Mouse (Mus musculus): ENCODE results near the gene Padi3. TPM values are rescaled to one million over a fixed set of nuclear protein-coding genes. Genes with fewer than 3 reads are reported as not detected.

The Padi3 gene
- total RNA-seq (2021), result not detected

GRCm38 (mm10) chr4:140810458-140811260 lies at the start of gene Padi3:
TSS of gene Padi3 (minus strand) at chr4:140810648.
- DNase-seq (ENCODE audit: extremely low spot score in 1 of 2, low spot score in 2 of 2), result no peak
- intact Hi-C loops (cut with DNase I), result no loop called here

- no peak for DNase-seq (ENCODE audit: extremely low spot score in 1 of 2, low spot score in 2 of 2)
- intact Hi-C loops (cut with DNase I), result no loop called here
Observed at GRCm38 (mm10) chr4:140859291-140859690, 48.8 kb upstream of the Padi3 start.

- no peak for DNase-seq (ENCODE audit: extremely low spot score in 1 of 2, low spot score in 2 of 2)
- intact Hi-C loops (cut with DNase I), result no loop called here
Observed at GRCm38 (mm10) chr4:140857813-140858212, 47.4 kb upstream of the Padi3 start.

- DNase-seq (ENCODE audit: extremely low spot score in 1 of 2, low spot score in 2 of 2), result no peak
- intact Hi-C loops (cut with DNase I), result no loop called here
Observed at GRCm38 (mm10) chr4:140857041-140857440, 46.6 kb upstream of the Padi3 start.

GRCm38 (mm10) chr4:140855151-140855550 lies 44.7 kb upstream of the Padi3 start:
- no peak for DNase-seq (ENCODE audit: extremely low spot score in 1 of 2, low spot score in 2 of 2)
- intact Hi-C loops (cut with DNase I), result no loop called here

GRCm38 (mm10) chr4:140854455-140854864 lies 44.0 kb upstream of the Padi3 start:
- no peak for DNase-seq (ENCODE audit: extremely low spot score in 1 of 2, low spot score in 2 of 2)
- intact Hi-C loops (cut with DNase I), result no loop called here

GRCm38 (mm10) chr4:140853626-140854025 lies 43.2 kb upstream of the Padi3 start:
- intact Hi-C loops (cut with DNase I), result no loop called here
- DNase-seq (ENCODE audit: extremely low spot score in 1 of 2, low spot score in 2 of 2), result no peak

GRCm38 (mm10) chr4:140849310-140849709 lies 38.9 kb upstream of the Padi3 start:
- DNase-seq (ENCODE audit: extremely low spot score in 1 of 2, low spot score in 2 of 2), result no peak
- intact Hi-C loops (cut with DNase I), result no loop called here

GRCm38 (mm10) chr4:140845666-140846065 lies 35.2 kb upstream of the Padi3 start, which contains the start of gene Padi1:
TSS of gene Padi1 (minus strand) at chr4:140845778.
- DNase-seq (ENCODE audit: extremely low spot score in 1 of 2, low spot score in 2 of 2), result no peak
- intact Hi-C loops (cut with DNase I), result no loop called here

- no peak for DNase-seq (ENCODE audit: extremely low spot score in 1 of 2, low spot score in 2 of 2)
- intact Hi-C loops (cut with DNase I), result no loop called here
Observed at GRCm38 (mm10) chr4:140844991-140845390, 34.5 kb upstream of the Padi3 start.

GRCm38 (mm10) chr4:140843670-140844280 lies 33.3 kb upstream of the Padi3 start:
- intact Hi-C loops (cut with DNase I), result no loop called here
- no peak for DNase-seq (ENCODE audit: extremely low spot score in 1 of 2, low spot score in 2 of 2)

- no peak for DNase-seq (ENCODE audit: extremely low spot score in 1 of 2, low spot score in 2 of 2)
- intact Hi-C loops (cut with DNase I), result no loop called here
Observed at GRCm38 (mm10) chr4:140842909-140843308, 32.5 kb upstream of the Padi3 start.

GRCm38 (mm10) chr4:140837879-140838278 lies 27.4 kb upstream of the Padi3 start:
- DNase-seq (ENCODE audit: extremely low spot score in 1 of 2, low spot score in 2 of 2), result no peak
- intact Hi-C loops (cut with DNase I), result no loop called here

GRCm38 (mm10) chr4:140836208-140836866 lies 25.9 kb upstream of the Padi3 start:
- intact Hi-C loops (cut with DNase I), result no loop called here
- no peak for DNase-seq (ENCODE audit: extremely low spot score in 1 of 2, low spot score in 2 of 2)

- intact Hi-C loops (cut with DNase I), result no loop called here
- DNase-seq (ENCODE audit: extremely low spot score in 1 of 2, low spot score in 2 of 2), result peak in 1 of 2 experiments; percentile 57
Observed at GRCm38 (mm10) chr4:140835682-140836081, 25.2 kb upstream of the Padi3 start.

GRCm38 (mm10) chr4:140834327-140834934 lies 24.0 kb upstream of the Padi3 start:
- DNase-seq (ENCODE audit: extremely low spot score in 1 of 2, low spot score in 2 of 2), result no peak
- intact Hi-C loops (cut with DNase I), result no loop called here

GRCm38 (mm10) chr4:140832821-140833220 lies 22.4 kb upstream of the Padi3 start:
- no peak for DNase-seq (ENCODE audit: extremely low spot score in 1 of 2, low spot score in 2 of 2)
- intact Hi-C loops (cut with DNase I), result no loop called here

- no peak for DNase-seq (ENCODE audit: extremely low spot score in 1 of 2, low spot score in 2 of 2)
- intact Hi-C loops (cut with DNase I), result no loop called here
Observed at GRCm38 (mm10) chr4:140831808-140832207, 21.4 kb upstream of the Padi3 start.

- no peak for DNase-seq (ENCODE audit: extremely low spot score in 1 of 2, low spot score in 2 of 2)
- intact Hi-C loops (cut with DNase I), result no loop called here
Observed at GRCm38 (mm10) chr4:140827237-140827636, 16.8 kb upstream of the Padi3 start.

Data from left cerebral cortex, postnatal 10 days (tissue).